Mouse (Mus musculus) retina, postnatal 1 day (tissue): ENCODE data around the gene Tex48.
A peak's percentile ranks its signal among the peaks of the same experiment; 100 is the strongest.

ENCODE experiments used
- DNase-seq: peaks from one replicate; pipeline ENCODE4 v3.0.0-alpha.2; 2012

The Tex48 gene

GRCm38 (mm10) chr4:63622378-63622835, at the start of gene Tex48:
TSS of gene Tex48 (minus strand) at chr4:63622428.
- DNase-seq = peak; percentile 34

DNA sequence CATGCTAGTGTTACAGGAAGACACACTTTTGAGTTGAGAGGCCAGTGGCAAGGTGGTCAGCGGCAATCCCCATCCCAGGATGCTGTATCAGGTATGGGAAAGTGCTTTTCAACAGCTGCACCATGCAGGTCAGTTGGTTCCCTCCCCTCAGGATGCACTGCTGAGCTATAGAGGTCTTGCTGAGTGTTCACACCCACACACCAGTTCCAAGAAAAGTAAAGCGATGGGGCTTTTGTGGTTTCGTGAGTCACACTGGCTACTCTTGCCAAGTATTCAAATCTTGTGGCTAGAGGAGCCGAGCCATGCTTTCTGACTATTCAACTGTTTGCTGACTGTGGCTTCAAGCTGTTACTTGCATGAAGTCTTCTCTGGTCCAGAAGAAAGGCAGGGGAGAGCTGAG, 46.0 kb upstream of the Tex48 start:
- no peak for DNase-seq

- DNase-seq = peak; percentile 49
These were observed 43.5 kb upstream of the Tex48 start for GRCm38 (mm10) chr4:63665738-63666137.

DNA sequence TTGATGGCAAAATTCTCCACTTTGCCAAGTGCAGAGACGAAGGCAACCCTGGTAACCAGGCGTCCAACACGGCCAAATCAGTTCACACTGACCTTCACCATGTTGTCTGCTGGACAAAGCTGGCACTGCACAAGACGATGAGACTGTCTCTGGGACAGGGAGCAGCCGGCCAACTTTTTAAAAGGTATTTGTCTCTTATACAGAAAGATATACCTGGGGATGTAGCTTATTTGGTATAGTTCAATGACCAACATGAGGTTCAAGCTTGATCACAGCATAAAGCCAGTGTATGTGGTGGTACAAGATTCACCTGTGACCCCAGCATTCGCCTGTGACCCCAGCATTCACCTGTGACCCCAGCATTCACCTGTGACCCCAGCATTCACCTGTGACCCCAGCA, 41.1 kb upstream of the Tex48 start, which contains the start of gene Gm11214:
Gene Gm11214 (minus strand): TSS at position 101 of the 400 bp plus-strand sequence.
- no peak for DNase-seq

DNA sequence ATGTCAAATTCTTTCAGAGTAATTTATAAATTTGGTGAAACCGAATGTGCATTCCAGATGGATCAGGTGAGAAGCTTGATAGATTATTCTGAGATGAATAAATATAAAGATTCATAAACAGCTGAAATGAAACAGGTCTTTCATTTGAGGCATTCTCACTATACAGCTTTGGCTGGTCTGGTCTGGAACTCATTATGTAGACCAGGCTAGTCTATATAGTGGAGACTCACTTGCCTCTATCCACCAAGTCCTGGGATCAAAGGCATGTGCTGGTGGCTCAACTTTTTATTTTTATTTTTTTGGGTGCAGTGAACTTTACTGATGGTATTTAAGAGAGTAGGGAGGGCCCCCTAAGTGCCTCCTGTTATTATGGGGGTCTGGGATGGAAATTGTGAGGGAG, 39.6 kb upstream of the Tex48 start:
- DNase-seq = no peak

DNA sequence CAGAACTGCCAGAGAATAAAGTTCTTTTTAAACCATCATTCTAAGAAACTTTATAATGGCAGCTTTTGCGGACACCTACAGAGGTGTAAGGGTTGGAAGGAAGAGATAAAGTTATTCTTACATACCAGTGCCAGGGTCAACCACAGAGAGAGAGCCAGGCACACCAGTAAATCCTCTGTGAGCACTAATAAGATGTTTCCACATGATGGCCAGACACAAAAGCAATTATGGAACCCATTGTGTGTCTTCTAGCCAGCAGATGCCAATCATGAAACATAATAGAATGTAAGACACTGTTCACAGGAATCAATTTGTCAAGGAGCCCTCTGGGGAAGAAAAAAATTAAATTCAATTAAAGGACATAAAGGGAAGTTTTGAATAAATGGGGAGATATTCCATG, 39.2 kb upstream of the Tex48 start:
- DNase-seq = peak; percentile 85

DNA sequence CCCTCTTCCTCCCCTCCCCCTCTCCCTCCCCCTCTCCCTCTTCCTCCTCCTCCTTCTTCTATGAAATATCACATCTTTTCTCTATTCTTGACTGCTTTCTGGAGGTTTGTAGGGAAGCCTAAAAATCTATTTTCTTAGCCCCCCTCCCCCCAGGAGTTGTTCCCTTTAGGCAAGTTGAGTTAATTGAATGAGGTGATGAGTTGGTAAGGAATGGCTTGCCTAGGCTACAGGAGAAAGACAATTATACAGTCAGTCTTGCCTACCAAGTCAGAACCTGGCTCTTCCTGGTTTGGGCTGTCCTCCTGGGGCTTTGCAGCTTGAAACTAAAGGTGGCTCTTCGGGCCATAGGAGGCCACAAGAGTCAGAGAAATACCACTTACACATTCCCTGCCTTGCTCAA, 37.5 kb upstream of the Tex48 start:
- DNase-seq = no peak

DNA sequence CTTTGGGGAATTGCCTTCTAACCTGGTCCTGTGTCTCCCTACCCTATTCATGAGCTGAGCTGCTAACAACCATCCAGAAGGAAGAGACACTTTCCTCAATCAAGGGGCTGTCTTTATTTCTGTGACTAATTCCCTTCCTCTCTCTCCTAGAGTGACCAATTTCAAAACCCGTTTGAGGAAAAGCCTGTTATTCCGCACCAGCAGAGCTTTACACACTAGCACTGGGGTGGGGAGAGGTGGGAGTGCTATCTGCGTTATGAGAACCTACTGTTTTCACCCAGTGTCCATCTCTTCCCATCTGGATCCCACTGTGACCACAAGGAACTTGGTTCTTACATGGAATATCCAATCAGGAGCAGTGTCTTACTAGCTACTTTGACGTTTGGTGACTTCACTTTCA, 36.9 kb upstream of the Tex48 start:
- DNase-seq = peak; percentile 64

DNA sequence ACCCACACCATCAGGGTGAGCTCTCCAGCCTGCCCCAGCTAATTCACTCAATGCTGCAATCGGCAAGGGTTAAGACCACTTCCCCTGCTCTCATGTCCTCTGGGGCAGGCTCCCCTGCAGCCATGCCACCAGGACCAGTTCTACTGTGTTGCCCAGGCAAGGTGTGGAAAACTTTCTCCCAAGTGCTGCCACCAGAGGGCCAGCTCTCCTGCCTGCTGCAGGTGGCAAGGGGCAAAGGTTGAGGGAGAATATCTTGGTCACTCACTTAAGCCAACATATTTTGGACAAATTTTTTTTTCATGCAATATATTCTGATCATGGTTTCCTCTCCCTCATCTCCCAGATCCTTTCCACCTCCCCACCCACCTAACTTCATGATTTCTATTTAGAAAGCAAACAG, 32.2 kb upstream of the Tex48 start:
- no peak for DNase-seq

DNA sequence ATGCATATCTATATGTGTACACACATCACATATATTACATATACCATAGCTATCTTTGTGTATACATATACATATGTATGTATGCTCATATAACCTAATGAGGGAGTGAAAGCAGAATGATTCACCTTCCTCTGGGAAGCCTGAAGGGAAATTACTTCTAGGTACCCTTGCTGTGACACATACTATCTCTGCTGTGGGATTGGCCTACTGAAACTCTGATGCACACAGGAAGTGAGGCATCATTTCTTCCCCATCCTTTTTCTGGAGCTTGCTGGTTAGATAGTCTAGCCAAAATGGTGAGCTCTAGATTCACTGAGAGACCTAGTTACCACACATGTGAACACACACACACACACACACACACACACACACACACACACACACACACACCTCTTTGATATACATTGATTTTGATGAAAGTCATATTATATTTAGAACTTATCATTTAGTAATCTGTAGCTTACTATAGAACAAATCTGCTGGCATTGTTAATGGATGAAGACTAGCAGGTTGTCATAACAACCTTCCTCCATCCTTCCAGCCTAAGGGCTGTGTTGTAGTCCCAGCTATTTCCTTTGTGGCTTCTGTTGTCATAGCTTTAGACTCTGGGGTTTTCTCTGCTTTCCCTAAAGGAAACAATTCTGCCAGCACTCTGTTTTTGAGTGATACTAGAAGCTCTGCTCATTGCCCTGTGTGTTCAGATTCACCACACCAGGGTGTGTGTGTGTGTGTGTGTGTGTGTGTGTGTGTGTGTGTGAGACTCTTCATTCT, 21.9 kb upstream of the Tex48 start:
- no peak for DNase-seq

DNA sequence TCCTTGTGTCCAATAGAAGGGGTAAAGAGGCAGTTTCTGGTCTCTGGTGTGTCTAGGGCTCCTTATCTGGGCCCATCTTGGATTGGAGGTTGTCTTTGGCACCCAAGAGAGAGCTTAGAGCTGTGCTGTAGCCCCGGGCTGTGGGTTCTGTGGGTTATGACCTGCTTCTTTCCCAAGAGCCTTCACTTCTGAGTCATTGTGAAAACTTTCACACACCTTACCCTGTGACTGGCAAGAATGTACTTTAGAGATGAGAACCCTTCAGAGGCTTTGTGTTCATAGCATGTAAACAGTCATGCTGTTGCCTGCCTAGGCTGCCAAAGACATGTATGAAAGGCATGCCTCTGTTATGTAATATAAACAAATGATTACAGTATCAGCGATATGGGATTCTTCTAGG, 17.6 kb upstream of the Tex48 start:
- DNase-seq = no peak

DNA sequence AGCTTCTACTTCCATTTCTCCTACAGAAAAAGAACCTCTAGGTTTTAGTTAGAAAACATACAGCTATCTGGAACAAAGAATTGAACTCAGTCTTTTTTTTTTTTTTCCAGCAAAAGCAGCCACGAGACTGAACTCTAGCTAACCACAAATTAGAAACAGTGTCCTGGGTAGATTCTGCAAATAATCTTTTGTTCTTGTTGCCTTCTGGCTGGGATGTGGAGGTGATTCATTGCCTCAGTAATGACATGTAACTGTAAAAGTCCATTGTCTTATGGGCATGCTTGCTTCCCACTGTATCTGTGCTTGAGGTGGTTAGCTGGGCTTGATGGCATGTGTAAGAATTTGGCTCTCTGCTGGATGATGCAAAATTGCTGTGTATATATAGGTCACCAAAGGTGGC, 16.4 kb upstream of the Tex48 start:
- DNase-seq = no peak

GRCm38 (mm10) chr4:63633181-63633580, 11.0 kb upstream of the Tex48 start:
- no peak for DNase-seq

- no peak for DNase-seq
These were observed 4.9 kb upstream of the Tex48 start for GRCm38 (mm10) chr4:63627111-63627510.

- no peak for DNase-seq
These were observed 3.4 kb upstream of the Tex48 start for GRCm38 (mm10) chr4:63625563-63626080.

GRCm38 (mm10) chr4:63621861-63622260, 367 bp downstream of the Tex48 start:
- no peak for DNase-seq

DNA sequence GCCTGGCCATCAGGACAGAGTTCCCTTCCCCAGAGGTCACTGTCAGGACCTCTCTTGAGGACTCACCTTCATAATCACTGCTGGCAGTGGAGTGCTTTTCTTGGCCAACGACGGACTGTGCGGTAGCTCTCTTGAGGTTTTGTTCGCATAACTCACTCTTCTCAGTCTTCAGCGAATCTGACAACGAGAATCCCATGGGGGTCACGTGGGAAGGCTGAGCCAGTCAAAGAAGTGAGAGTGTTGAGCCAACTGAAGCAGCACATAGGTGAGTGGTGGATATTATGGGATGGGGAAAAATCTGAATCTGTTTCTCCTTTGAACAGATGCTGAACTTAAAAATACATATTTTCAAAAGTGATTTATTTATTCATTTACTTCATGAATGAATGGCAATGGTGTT, 13.8 kb downstream of the Tex48 start:
- DNase-seq = peak; percentile 27

DNA sequence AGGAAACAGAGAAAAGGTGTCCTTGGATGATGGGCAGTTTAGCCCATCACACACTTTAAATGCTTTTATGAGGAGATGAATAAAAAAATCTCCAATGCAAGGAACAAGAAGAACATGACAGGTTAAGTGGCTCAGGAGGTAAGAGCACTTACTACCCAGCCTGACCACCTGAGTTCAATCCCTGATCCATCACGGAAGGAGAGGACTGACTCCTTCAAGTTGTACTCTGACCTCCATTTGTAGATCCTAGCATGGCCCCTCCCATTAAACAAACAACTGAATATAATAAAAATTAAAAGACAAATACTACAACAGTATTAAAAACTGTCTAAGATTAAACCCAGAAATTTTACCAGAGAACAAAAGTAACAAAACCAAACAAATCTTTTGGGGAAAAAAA, 16.3 kb downstream of the Tex48 start:
- no peak for DNase-seq

DNA sequence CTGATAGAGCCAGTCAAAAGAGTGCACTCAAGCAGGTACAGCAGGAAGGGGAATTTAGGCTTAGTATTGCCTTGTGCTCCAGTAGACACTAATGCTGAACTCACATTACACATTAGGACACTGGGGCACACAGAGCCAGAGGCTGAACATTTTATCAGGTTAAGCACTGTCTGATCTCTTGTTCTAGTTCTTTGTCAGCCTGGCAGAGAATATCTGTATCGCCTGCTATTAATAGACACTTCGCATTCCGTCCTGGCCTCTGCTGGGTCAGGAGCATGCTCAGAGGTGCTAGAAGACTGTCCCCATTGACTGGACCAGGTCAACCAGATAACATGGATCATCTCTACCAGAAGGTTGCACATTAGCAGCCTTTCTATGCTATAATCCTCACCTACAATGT, 16.7 kb downstream of the Tex48 start:
- DNase-seq = peak; percentile 23

GRCm38 (mm10) chr4:63604945-63605344, 17.3 kb downstream of the Tex48 start, which contains the start of gene Gm11213:
TSS of gene Gm11213 (minus strand) at chr4:63605261.
- DNase-seq = no peak

GRCm38 (mm10) chr4:63601263-63601662, 21.0 kb downstream of the Tex48 start:
- DNase-seq = no peak

GRCm38 (mm10) chr4:63600786-63601185, 21.4 kb downstream of the Tex48 start:
- no peak for DNase-seq

GRCm38 (mm10) chr4:63596010-63596409, 26.2 kb downstream of the Tex48 start:
- no peak for DNase-seq

DNA sequence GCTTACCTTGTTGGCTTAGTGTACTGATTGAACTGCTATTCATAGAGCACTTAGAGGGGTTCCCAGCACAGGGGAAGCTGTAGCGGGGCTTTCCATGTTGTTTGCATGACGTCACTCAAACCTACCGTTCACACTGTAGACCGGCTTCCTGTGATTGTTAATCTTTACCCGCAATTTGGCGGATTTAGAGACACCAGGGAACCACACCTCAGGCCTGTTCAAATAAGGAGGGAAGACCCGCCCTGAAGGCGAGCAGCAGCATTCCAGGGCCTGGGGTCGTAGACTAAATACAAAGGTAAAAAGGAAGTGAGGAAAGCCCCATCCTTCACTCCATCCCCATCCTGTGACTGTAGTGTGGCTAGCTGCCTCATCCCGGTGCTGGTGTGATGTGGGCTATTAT, 27.0 kb downstream of the Tex48 start:
- DNase-seq = no peak
